Mouse (Mus musculus) heart, adult 2 months (tissue): ENCODE measurements around the gene Pax8.

ENCODE experiments used
- CTCF ChIP-seq: fragments of 200-600 bp; IDR thresholded peaks from 2 replicates; pipeline ENCODE4 v1.8.1; 2022; ENCODE audit warnings: antibody characterized with exemption, mild to moderate bottlenecking, moderate library complexity
- EP300 ChIP-seq: fragments of 200-500 bp; IDR thresholded peaks from 2 replicates; pipeline ENCODE4 v1.6.1; 2011; ENCODE audit warnings: low read depth, low read length, control low read depth; ENCODE audit not compliant: insufficient read depth
- POLR2A ChIP-seq: fragments of 200-500 bp; IDR thresholded peaks from 2 replicates; pipeline ENCODE4 v1.6.1; 2011; ENCODE audit warnings: mild to moderate bottlenecking, low read depth, low read length, control low read depth; ENCODE audit not compliant: insufficient read depth

- TF ChIP-seq POLR2A: no peak
- TF ChIP-seq CTCF: no peak
- no peak for TF ChIP-seq EP300
Measured at GRCm38 (mm10) chr2:24460808-24461127, 14.6 kb downstream of the Pax8 start.
